Mouse (Mus musculus) telencephalon, adult 2 months (tissue): ENCODE measurements around the gene Fnbp1l.
A peak's percentile ranks its signal among the peaks of the same experiment; 100 is the strongest.

Experiments used
- DNase-seq: peaks from one replicate; pipeline ENCODE4 v3.0.0-alpha.2; 2011; ENCODE audit warnings: low read depth, low spot score

The Fnbp1l gene

DNA sequence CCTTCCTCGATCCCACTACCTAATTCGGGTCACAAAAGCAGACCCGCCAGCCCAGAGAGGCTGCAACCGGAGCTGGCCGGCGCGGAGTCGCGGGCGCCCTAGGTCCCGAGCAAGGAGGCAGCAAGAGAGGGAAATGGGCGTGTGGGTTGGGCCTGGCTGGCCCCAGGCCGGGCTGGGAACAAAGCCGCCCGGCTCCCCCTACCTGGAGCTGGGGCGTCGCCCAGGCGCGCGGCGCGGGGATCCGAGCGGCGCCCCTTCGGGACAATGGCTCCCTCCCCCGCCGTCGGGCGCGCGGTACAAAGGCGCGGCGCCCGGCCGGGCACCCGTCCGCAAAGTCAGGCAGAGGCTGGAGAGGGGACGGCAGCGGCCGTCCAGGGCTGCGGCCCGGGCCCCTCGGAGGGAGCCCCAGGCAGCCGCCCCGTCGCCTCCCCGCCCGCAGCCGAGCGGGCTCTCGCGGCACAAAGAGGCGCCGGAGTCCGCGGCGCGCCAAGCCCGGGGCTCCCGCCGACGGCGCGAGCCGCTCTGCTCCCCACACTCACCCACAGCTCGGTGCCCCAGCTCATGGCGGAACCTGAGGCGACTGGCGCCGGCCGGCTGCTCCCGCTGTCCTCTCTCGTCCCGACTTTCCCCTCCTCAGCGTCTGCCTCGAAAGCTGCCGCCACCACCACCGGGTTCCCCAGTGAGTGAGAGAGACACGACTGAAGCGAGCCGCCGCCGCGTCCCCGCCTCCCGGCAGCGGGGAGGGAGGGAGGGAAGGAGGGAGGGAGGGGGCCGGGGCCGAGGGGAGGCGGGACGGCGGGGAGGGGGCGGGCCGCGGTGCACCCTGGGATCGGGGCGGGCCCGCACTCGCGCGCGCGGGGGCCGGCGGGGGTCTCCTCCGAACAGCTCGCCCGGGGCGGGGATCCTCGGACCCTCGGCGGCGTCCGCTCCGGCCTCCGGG lies at the start of gene Fnbp1l:
Fnbp1l (minus strand) TSS at position 725 of the 940 bp plus-strand sequence.
- DNase-seq = no peak

DNA sequence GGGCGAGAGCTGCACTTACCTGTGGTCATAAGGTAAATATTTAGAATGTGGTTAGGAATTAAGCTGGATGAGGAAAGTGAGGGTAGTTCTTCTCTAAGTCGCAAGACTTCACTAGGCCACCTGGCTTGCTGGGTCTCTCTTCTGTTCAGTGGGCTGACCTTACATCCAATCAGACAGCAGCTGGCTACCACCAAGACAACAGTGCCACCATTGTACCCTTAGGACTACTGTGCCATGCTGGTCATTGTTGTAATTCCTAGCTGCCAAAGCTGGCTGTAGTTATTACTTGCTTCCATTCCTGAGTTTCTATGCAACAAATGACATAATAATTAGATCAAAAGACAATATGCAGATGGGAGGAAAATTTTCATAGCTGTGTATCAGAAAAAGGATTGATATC lies 41.3 kb upstream of the Fnbp1l start:
- DNase-seq = no peak

DNA sequence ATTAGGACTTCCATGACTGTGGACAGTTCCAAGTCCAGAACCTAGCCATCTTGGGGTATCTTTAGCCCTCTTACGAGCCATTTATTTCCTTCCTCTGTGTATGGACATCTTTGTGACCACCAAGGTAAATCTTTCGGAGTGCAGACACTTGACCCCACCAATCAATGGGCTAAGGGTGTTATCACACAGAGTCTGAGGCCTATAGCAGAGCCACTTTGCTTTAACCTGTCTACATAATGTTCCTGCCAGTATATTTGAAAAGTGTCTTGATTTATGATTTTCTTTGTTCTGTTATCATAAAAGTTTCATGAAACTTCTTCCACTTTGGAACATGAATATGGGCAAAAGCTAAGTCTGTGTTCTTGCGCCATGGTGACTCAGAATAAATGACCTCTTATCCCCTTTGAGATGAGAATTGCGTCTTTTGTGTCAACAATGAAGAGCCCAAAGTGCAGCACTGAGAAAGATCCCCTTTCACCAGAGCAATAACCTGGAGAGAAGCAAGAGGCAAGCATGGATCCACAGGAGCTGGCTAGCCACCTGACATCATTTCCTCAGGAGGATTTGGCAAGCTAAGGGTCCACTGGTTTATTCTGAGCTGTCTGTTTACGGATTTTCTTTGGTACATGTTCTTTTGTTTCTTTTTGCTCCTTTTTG lies 39.9 kb upstream of the Fnbp1l start:
- DNase-seq = no peak

DNA sequence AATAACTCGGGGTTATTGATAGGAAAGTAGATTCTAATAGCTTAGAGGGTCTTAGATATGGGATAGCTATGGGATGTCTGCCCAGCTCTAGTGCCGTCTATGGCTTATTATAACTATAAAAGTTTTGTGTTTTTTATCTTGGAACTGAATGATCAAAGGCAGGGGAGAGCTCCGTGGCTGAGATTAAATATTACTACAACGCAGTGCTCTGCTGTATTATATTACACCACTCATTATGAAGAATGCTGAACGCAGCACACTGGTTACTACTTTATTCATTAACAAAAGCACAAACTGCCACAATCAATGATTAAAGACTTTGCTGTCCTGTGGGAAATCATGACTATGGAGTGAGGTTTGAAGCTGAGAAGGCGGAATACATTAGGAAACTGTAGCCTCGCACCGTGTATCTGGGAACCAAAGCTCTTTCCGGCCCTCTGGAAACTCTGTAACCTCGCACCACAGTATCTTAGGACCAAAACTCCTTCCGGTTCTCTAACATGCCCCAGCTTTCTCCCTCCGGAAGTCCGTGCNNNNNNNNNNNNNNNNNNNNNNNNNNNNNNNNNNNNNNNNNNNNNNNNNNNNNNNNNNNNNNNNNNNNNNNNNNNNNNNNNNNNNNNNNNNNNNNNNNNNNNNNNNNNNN lies 27.8 kb upstream of the Fnbp1l start:
- no peak for DNase-seq

DNA sequence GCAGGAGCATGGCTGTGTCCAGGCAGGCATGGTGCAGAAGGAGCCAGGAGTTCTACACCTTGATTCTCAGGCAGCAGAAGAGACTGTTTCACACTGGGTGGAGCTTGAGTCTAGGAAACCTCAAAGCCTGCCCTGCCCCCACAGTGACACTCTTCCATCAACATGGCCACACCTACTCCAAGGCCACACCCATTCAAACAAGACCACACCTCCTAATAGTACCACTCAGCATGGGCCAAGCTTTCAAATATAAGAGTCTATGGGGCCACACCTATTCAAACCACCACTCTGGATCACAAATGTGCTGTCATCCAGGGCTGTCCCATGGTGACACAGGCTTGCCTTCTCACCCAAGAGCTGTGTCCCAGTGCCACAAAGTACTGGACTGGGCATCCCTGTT lies 20.8 kb upstream of the Fnbp1l start:
- no peak for DNase-seq

DNA sequence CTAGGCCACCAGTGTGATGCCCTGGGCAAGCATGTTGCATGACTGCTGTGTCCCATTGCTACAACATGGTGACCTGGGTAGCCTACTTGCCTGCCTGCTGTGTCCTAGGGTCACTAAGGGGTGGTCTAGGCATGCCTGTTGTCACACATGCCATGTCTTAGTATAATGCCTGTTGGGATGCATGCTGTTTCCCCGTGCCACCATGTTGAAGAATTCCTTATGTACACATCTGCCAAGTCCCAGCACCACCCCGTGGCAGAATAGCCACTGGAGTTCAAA lies 19.6 kb upstream of the Fnbp1l start:
- no peak for DNase-seq

DNA sequence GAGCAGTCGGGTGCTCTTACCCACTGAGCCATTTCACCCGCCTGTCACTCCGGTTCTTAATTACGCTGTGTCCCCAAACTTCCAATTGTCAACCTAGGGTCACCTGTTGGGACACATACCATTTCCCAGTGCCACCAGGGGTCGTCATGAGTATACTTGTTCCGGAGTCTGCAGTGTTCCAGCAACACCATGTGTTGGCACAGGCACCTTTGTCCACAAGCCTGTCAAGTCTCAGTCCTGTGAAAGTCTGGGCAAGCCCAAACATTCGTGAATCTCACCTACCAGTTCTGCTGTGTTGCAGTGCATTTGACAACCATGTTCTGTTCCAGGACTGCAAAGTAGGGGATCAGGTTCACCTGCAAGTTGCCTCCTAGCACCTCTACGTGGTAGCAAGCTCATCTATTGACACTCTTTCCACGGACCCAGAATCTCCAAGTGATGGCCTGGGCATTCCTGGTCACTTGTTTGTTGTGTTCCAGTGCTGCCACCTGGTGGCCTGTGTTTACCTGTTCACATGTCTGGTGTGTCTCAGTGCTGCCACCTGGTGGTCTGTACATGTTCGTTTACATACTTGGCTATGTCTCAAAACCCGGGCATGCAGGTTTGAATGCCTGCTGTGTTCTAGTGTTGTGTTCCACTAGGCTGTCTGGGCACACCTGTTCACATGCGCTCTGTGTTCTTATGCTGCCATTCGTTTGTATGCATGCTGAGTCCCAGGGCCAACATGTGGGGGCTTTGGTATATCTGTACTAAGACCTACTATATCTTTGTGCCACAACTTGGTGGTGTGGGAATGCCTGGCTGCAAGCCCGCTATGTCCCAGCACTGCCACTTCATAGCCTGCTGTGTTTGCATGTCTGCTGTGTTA lies 19.0 kb upstream of the Fnbp1l start:
- DNase-seq = peak; percentile 99

DNA sequence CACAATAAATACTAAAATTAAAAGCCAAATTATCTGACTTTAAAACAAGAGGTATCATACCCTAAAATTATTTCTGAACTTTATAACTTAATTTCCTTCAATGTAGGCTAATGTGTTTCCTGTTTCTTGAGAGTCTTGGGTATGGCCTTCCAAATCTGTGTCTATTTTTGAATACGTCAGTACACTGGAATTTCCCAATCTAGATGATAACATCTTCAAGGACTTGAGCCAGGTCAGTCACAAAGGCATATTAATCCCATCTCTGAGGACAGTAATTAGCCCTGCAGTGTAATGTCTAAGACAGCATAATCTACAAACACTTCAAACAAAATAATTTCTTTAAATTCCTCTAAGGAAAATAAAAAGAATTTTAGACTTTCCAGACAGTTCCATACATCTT lies 17.8 kb upstream of the Fnbp1l start:
- DNase-seq = no peak

DNA sequence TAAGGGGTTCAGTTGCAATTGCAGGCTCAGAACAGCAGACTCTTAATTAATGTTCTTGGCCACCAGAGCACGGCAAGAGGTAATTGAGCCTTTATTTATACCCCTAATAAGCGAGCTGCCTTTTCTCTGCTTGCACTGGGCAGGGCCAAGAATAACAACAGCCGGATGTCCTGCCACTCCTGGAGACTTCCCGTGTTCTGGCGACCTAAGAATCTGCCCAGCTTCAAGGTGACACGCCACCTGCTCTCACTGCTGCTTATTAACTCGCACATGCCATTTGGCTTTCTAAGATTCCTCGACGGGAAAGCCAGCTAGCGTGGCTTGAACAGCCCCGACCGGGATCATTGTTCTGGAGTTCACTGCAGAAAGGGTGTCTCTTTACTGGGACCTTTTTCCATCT lies 15.7 kb upstream of the Fnbp1l start:
- DNase-seq = no peak

DNA sequence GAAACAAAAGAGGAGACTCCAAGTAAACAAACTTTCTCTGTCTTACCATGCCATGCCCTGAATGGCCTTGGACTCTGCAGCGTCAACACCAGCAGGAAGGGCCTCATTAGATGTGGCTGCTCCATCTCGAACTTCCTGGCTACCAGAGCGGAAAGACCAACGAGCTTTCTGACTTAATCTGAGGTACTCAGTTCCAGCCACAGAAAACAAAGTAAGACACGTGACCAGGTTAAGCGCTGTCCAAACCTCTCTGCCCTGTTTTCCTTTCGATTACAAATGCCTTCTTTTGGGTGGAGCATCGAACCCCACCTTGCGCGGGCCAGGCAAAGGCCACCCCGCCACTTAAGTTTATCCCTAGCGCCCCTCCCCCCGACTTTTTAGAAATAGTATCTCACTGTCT lies 10.1 kb upstream of the Fnbp1l start:
- no peak for DNase-seq

DNA sequence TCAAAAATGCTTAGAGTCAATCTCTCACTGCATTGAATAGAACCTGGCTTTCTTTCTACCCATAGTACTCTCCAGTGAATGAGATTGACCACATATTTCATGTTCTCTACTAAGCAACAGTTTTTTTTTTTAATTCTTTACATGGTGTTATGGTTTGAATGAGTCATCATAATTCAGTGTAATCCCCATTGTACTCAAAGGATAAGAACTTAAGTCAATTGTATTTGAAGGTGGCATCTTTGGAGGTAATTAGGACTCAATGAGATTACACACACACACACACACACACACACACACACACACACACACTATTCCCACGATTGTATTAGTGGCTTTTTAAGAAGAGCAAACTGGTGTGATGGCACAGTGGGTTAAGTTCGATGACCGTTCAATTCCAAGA lies 9.4 kb upstream of the Fnbp1l start:
- DNase-seq = no peak

DNA sequence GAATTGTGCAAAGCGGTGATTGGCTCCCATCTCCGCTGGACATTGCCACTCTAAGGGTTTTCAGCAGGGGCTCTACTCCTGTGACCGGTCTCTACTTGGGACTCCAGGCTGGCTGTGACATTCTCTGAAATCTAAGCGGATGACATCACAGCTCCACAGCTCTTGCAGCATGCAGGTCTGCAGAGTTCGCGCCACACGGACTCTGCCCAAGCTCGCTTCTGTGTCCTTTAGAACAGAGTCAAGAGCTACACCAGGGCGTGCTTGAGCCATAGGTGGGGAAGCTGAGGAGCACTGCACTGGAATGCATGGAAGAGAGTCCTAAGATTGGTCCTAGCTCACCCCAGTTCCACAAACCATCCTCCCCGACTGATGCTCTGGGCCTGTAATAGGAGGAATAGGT lies 9.0 kb upstream of the Fnbp1l start:
- DNase-seq = no peak

DNA sequence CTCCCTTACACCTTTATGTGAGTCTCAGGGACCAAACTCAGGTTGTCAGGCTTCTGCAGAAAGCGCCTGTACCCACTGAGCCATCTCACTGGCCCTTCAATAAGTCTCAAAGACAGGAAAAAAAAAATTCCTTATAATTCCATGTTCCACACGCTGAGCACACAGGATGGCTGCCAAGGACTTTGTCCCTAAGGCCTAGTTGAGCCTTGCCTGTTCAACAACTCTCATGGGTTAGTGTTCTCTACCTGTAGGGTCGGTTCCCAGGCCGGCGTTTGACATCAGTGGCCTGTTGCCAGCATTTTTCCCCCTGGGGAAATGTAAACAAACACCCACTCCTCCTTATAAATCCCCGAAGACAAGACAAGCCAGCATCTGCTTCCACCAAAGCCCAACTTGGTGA lies 8.3 kb upstream of the Fnbp1l start:
- DNase-seq = no peak

DNA sequence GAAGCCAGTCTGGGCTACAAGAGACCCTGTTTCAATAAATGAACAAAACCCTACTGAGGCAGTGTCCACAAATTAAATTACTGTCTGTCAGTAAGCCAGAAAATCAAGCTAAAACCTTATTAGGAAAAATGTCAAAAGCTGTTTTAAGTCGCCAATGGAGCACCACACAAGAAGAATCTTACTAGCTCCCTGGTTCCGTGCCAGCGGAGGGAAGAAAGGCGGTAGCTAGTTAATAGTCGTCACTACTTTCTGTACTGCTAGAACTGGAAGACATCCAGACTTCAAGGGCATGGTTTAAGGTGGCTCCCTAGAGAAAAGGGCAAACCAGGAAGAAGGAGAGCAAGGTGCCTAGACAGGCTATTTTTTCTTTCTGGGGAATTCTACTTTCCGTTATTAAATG lies 5.1 kb upstream of the Fnbp1l start:
- DNase-seq = no peak

DNA sequence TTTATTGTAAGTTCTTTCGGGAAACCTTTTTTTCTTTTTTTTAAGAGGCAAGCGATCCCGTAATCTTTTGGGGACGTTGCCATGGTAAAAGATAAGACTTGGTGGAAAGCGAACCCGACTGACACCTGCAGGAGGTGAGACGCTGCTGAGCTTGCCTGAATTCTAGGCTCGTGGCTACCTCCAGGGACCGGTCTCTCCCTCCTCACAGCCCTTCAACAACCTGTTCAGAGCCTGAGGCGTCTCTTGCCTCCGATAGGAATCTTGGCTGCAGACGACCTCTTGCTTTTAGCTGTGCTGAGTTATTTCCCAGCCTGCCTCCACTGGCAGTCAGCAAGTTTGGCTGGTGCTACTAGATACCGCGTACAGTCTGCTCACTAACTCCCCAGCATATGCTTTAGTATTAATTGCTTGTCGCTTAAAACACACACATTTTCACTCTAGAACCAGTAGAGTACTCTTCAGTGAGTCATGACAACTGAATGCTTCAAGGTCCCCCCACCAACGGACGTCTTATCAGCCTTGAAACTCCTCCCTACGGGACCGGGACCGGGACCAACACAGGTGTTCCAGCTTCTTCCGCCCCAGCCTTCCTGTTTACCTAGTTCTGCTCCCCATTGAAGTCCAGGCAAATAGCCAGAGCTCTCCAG lies 893 bp upstream of the Fnbp1l start:
- peak; percentile 72 for DNase-seq

DNA sequence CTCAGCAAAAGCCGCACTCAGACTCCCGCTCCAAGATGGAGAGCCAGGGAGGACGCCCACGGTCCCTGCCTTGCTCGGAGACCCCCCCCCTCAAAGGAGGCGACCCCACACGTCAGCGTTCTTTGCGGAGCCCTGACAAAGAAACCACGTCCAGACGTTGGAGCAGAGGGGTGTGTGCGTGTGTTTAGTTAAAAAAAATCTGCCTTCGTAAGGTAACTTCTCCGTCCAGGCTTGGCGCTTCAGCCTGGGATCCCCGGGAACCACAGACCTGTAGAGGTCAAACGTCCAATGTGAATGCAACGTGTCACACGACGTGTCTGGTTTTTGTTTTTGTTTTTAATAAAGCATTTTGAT lies 393 bp upstream of the Fnbp1l start:
- DNase-seq = no peak

DNA sequence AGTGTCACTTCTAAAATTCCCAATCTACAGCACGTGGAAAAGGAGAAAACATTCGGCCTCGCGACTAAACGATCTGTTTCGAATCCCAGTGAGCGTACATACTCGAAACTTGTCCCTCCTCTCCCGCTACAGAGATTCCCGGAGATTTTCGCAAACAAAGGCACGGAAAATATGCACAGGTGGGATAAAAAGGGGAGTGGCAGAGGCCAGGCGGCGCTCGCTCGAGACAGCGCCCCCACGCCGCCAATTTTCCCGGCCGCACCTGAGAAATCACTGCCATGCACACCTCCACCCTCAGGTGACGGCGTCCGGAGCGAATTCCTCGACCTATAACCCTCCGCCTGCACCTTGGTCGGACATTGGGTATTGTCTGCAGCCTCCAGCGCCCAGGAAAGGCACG lies 1.1 kb downstream of the Fnbp1l start:
- no peak for DNase-seq

DNA sequence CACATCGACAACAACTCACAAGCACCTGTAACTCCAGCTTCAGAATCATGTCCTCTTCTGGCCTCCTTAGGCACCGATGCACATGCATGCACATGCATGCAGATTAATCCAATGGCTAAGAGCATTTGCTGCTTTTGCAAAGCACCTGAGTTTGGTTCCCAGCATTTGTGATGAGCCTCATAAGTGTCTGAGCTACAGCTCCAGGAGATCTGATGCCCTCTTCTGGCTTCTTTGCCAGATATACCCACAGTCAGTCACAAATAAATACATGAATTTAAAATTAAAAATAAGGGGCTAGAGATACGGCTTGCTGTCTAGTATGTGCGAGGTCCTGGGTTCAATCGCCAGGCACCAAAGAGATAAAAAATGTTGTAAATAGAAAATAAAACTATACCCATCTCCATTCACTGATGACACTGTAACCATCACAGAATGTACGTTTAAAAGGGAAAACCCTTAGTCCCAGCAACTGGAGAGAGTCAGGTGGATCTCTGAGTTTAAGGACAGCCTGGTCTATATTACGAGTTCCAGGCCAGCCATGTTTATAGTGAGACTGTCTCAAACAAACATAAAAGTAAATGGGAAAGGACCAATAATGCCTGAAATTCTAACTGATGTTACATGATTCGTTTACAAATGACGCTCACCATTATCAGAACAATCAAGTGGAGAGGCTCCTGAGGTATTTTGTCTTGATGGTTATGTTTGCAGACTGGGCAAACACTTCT lies 1.7 kb downstream of the Fnbp1l start:
- no peak for DNase-seq

DNA sequence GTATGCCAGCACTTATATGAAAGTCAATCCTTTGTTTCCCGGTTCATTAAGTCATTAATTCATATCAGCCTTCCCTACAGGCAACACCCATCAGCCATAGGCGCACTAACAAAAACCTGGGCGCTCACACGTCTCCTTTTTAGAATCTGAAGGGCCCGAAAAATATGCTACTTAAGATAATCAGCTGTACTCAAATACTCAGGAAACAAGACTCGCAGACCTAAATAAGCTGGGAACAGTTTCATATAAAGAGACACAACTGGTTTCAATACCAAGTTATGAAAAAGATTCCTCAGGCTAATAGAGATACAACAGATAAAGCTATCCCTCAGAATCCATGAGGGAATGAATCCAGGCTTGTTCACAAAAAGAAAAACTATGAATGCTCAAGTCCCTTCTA lies 7.0 kb downstream of the Fnbp1l start:
- no peak for DNase-seq

DNA sequence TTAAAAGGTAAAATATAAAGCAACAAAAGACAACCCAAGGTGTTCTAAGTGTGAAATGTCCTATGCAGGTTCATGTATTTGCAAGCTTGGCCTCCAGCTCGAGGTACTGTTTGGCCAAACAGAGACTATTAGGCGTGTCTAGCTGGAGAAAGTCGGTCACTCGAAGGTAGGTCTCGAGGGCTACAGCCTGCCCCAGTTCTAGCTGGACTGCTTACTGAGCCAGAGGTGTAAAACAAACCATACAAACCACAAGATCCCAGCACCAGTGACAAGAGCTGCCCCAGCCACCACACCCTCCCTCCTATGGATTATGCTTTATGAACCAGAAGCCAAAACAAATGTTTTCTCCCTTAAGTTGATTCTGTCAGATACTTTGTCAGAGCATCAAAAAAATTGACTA lies 7.8 kb downstream of the Fnbp1l start:
- no peak for DNase-seq
